Mouse (Mus musculus): ENCODE results near the gene Zfp819. TPM values are rescaled to one million over a fixed set of nuclear protein-coding genes. Genes with fewer than 3 reads are reported as not detected.

The Zfp819 gene
- polyA plus RNA-seq, 1 experiment: 0.15 TPM

GRCm38 (mm10) chr7:43607743-43608287, 846 bp downstream of the Zfp819 start:
- no peak overlapping the region; the same call in 1 of the 2 replicates for H3K4me3 ChIP-seq (ENCODE audit: insufficient read depth, low read length)
- TF ChIP-seq CTCF (IDR thresholded peaks at IDR 0.05; ENCODE audit: extremely low read depth, insufficient read depth, low read length): no peak
- no peak for TF ChIP-seq POLR2A (IDR thresholded peaks at IDR 0.05; ENCODE audit: extremely low read depth, insufficient read depth, low read length)

GRCm38 (mm10) chr7:43608316-43608824, 1.4 kb downstream of the Zfp819 start:
- TF ChIP-seq POLR2A (IDR thresholded peaks at IDR 0.05; ENCODE audit: extremely low read depth, insufficient read depth, low read length) (no peak), CTCF (IDR thresholded peaks at IDR 0.05; ENCODE audit: extremely low read depth, insufficient read depth, low read length) (no peak)
- no peaks in the 10 kb centered on the region for H3K4me1 ChIP-seq (ENCODE audit: control insufficient read depth, insufficient read depth, low read length)
- no peak overlapping the region for H3K27ac ChIP-seq (ENCODE audit: insufficient read depth, low read length)
- no peak overlapping the region for H3K4me3 ChIP-seq (ENCODE audit: insufficient read depth, low read length)

More at GRCm38 (mm10) chr7:43607743-43608287, 846 bp downstream of the Zfp819 start:
- Histone ChIP-seq H3K27ac (ENCODE audit: insufficient read depth, low read length) (no peak overlapping the region), H3K4me1 (ENCODE audit: control insufficient read depth, insufficient read depth, low read length) (no peaks in the 10 kb centered on the region)

- Histone ChIP-seq H3K4me1 (ENCODE audit: control insufficient read depth, insufficient read depth, low read length) (no peaks in the 10 kb centered on the region), H3K27ac (ENCODE audit: insufficient read depth, low read length) (no peak overlapping the region), H3K4me3 (ENCODE audit: insufficient read depth, low read length) (no peak overlapping the region)
- TF ChIP-seq POLR2A (IDR thresholded peaks at IDR 0.05; ENCODE audit: extremely low read depth, insufficient read depth, low read length) (no peak), CTCF (IDR thresholded peaks at IDR 0.05; ENCODE audit: extremely low read depth, insufficient read depth, low read length) (no peak)
Measured at GRCm38 (mm10) chr7:43613816-43614551, 7.0 kb downstream of the Zfp819 start.

- Histone ChIP-seq H3K27ac (ENCODE audit: insufficient read depth, low read length) (no peak overlapping the region), H3K4me1 (ENCODE audit: control insufficient read depth, insufficient read depth, low read length) (no peaks in the 10 kb centered on the region), H3K4me3 (ENCODE audit: insufficient read depth, low read length) (no peak overlapping the region)
- no peak for TF ChIP-seq CTCF (IDR thresholded peaks at IDR 0.05; ENCODE audit: extremely low read depth, insufficient read depth, low read length)
- TF ChIP-seq POLR2A (IDR thresholded peaks at IDR 0.05; ENCODE audit: extremely low read depth, insufficient read depth, low read length): no peak
Measured at GRCm38 (mm10) chr7:43622927-43623326, 16.0 kb downstream of the Zfp819 start.

- H3K4me3 ChIP-seq (ENCODE audit: insufficient read depth, low read length): no peak overlapping the region
- no peak overlapping the region for H3K27ac ChIP-seq (ENCODE audit: insufficient read depth, low read length)
- H3K4me1 ChIP-seq (ENCODE audit: control insufficient read depth, insufficient read depth, low read length): no peaks in the 10 kb centered on the region
- TF ChIP-seq CTCF (IDR thresholded peaks at IDR 0.05; ENCODE audit: extremely low read depth, insufficient read depth, low read length): no peak
- no peak for TF ChIP-seq POLR2A (IDR thresholded peaks at IDR 0.05; ENCODE audit: extremely low read depth, insufficient read depth, low read length)
Measured at GRCm38 (mm10) chr7:43623819-43624218, 16.9 kb downstream of the Zfp819 start.

- Histone ChIP-seq H3K4me3 (ENCODE audit: insufficient read depth, low read length) (no peak overlapping the region), H3K27ac (ENCODE audit: insufficient read depth, low read length) (no peak overlapping the region), H3K4me1 (ENCODE audit: control insufficient read depth, insufficient read depth, low read length) (no peaks in the 10 kb centered on the region)
- no peak for TF ChIP-seq CTCF (IDR thresholded peaks at IDR 0.05; ENCODE audit: extremely low read depth, insufficient read depth, low read length)
- no peak for TF ChIP-seq POLR2A (IDR thresholded peaks at IDR 0.05; ENCODE audit: extremely low read depth, insufficient read depth, low read length)
Measured at GRCm38 (mm10) chr7:43625065-43625464, 18.1 kb downstream of the Zfp819 start.

GRCm38 (mm10) chr7:43625794-43626422, 18.9 kb downstream of the Zfp819 start:
- Histone ChIP-seq H3K4me1 (ENCODE audit: control insufficient read depth, insufficient read depth, low read length) (no peaks in the 10 kb centered on the region), H3K27ac (ENCODE audit: insufficient read depth, low read length) (no peak overlapping the region)

GRCm38 (mm10) chr7:43633940-43634339, 27.0 kb downstream of the Zfp819 start:
- Histone ChIP-seq H3K4me1 (ENCODE audit: control insufficient read depth, insufficient read depth, low read length) (no peaks in the 10 kb centered on the region), H3K27ac (ENCODE audit: insufficient read depth, low read length) (no peak overlapping the region), H3K4me3 (ENCODE audit: insufficient read depth, low read length) (no peak overlapping the region)
- TF ChIP-seq CTCF (IDR thresholded peaks at IDR 0.05; ENCODE audit: extremely low read depth, insufficient read depth, low read length) (no peak), POLR2A (IDR thresholded peaks at IDR 0.05; ENCODE audit: extremely low read depth, insufficient read depth, low read length) (no peak)

More at GRCm38 (mm10) chr7:43625794-43626422, 18.9 kb downstream of the Zfp819 start:
- no peak overlapping the region for H3K4me3 ChIP-seq (ENCODE audit: insufficient read depth, low read length)
- no peak for TF ChIP-seq POLR2A (IDR thresholded peaks at IDR 0.05; ENCODE audit: extremely low read depth, insufficient read depth, low read length)

- Histone ChIP-seq H3K4me3 (ENCODE audit: insufficient read depth, low read length) (no peak within 1 kb of the TSS), H3K4me1 (ENCODE audit: control insufficient read depth, insufficient read depth, low read length) (no peaks in the 10 kb centered on the region), H3K27ac (ENCODE audit: insufficient read depth, low read length) (no peak within 1 kb of the TSS)
- TF ChIP-seq CTCF (IDR thresholded peaks at IDR 0.05; ENCODE audit: extremely low read depth, insufficient read depth, low read length) (no peak), POLR2A (IDR thresholded peaks at IDR 0.05; ENCODE audit: extremely low read depth, insufficient read depth, low read length) (no peak)
Measured at GRCm38 (mm10) chr7:43634500-43634899, 27.5 kb downstream of the Zfp819 start, which contains the start of gene Ceacam18. TSS of gene Ceacam18 (plus strand) at chr7:43634707.
